9 mouse cellular contexts compared by ENCODE assay signal in genomic region chr10:13641750-13642149, GRCm38 (mm10).
A peak's percentile ranks its signal among the peaks of the same experiment; 100 is the strongest.
DNase-seq lines count a peak whose midpoint lies in the region; ATAC-seq lines count a peak whose summit lies in the region.
"Had no signal": no experiment of that assay in that cellular context is flagged by ENCODE, and none has a peak within 500 bp of the region (broad histone marks: within the 10 kb centered on the region; RNA-seq: fewer than 3 reads in every experiment).

No protein-coding gene starts in this region.

- H3K4me2 ChIP-seq in kidney, embryonic 16.5 days (replicated peaks; ENCODE audit: low read depth, low read length) = no peak overlapping the region

- no peak overlapping the region for H3K9ac ChIP-seq in kidney, embryonic 16.5 days (replicated peaks; ENCODE audit: low read length)

- DNase-seq in kidney, adult 18-20 months = peak; percentile 12
- DNase-seq in WW6 (ENCODE audit: low read depth, low spot score) = peak; percentile 24
- peak; percentile 20 for DNase-seq in kidney, adult 9 months
- DNase-seq in right cerebral cortex, postnatal 14 days = peak; percentile 23
- no peak for DNase-seq in adrenal gland, postnatal 4 days (ENCODE audit: low spot score in 2 of 2)
- DNase-seq in gastrocnemius, adult 8-10 months (ENCODE audit: low spot score in 2 of 2) = no peak

- H3K27ac ChIP-seq in kidney, embryonic 16.5 days (ENCODE audit: low read length) = no peak overlapping the region

- no peak overlapping the region for H3K4me3 ChIP-seq in kidney, embryonic 16.5 days (ENCODE audit: low read length)
- H3K4me3 ChIP-seq: megakaryocyte, embryonic 14.5 days had no signal

- WGBS in kidney, embryonic 16.5 days = 19% methylated on average over 7 of the region's 7 CpGs

- H3K4me1 ChIP-seq in kidney, embryonic 16.5 days (ENCODE audit: insufficient read depth, low read length) = no peaks in the 10 kb centered on the region
- H3K4me1 ChIP-seq: megakaryocyte, embryonic 14.5 days had no signal

- no peaks in the 10 kb centered on the region for H3K27me3 ChIP-seq in kidney, embryonic 16.5 days (ENCODE audit: insufficient read depth, low read length)
- H3K27me3 ChIP-seq: megakaryocyte, embryonic 14.5 days had no signal

- ATAC-seq in kidney, embryonic 16.5 days (ENCODE audit: low FRiP score, low TSS enrichment) = no peak
- ATAC-seq in granulocyte monocyte progenitor cell, adult 5-6 weeks (replicated peaks; ENCODE audit: poor library complexity, severe bottlenecking) = no peak

- H3K9me3 ChIP-seq in kidney, embryonic 16.5 days (ENCODE audit: low read length) = no peaks in the 10 kb centered on the region
- H3K9me3 ChIP-seq: megakaryocyte, embryonic 14.5 days had no signal

- no peaks in the 10 kb centered on the region for H3K36me3 ChIP-seq in kidney, embryonic 16.5 days (ENCODE audit: insufficient read depth, low read length)

Comparison
In these comparisons a context has a peak if more than half of its experiments do, and no peak if none do; other contexts are left out.
1. DNase-seq: peak in kidney, adult 18-20 months (single experiment), WW6 (single experiment), kidney, adult 9 months (single experiment) and right cerebral cortex, postnatal 14 days (single experiment); none in adrenal gland, postnatal 4 days (0 of 2) and gastrocnemius, adult 8-10 months (0 of 2).